In genomic region chr6:15882288-15882903, GRCm38 (mm10) we compare ENCODE assay signal across 18 mouse cellular contexts.
"Had no signal": no experiment of that assay in that cellular context is flagged by ENCODE, and none has a peak within 500 bp of the region (broad histone marks: within the 10 kb centered on the region; RNA-seq: fewer than 3 reads in every experiment).

No protein-coding gene starts in this region.

- H3K27me3 ChIP-seq: midbrain, embryonic 12.5 days; neural tube, embryonic 13.5 days; neural tube, embryonic 15.5 days; stomach, embryonic 15.5 days had no signal

- H3K27ac ChIP-seq: midbrain, embryonic 10.5 days; midbrain, embryonic 12.5 days; neural tube, embryonic 13.5 days; neural tube, embryonic 15.5 days; stomach, embryonic 15.5 days had no signal

- H3K9me3 ChIP-seq: midbrain, embryonic 10.5 days; midbrain, embryonic 12.5 days; neural tube, embryonic 13.5 days; neural tube, embryonic 15.5 days; stomach, embryonic 15.5 days had no signal

- ATAC-seq: midbrain, embryonic 16.5 days had no signal

- DNase-seq: lung, adult 18-20 months; lung, embryonic 14.5 days; lung, postnatal 10 days; lung, postnatal 4 days; midbrain, embryonic 14.5 days; retina, postnatal 1 day; right cerebral cortex, adult 18-20 months; right cerebral cortex, postnatal 25 days; thymus, adult 18-20 months; thymus, postnatal 25 days; thymus, postnatal 4 days had no signal

- H3K9ac ChIP-seq: lung, embryonic 14.5 days; midbrain, embryonic 12.5 days; neural tube, embryonic 13.5 days; neural tube, embryonic 15.5 days; stomach, embryonic 15.5 days had no signal

- H3K4me1 ChIP-seq: midbrain, embryonic 10.5 days; midbrain, embryonic 12.5 days; neural tube, embryonic 13.5 days; neural tube, embryonic 15.5 days; stomach, embryonic 15.5 days had no signal

- H3K36me3 ChIP-seq: midbrain, embryonic 10.5 days; midbrain, embryonic 12.5 days; neural tube, embryonic 13.5 days; neural tube, embryonic 15.5 days; stomach, embryonic 15.5 days had no signal

- H3K4me3 ChIP-seq: midbrain, embryonic 10.5 days; midbrain, embryonic 12.5 days; myocyte; neural tube, embryonic 13.5 days; neural tube, embryonic 15.5 days; stomach, embryonic 15.5 days had no signal

- H3K4me2 ChIP-seq: lung, embryonic 14.5 days; midbrain, embryonic 12.5 days; neural tube, embryonic 13.5 days; neural tube, embryonic 15.5 days; stomach, embryonic 15.5 days had no signal
